Mouse (Mus musculus) embryonic fibroblast, embryonic 13.5 days (primary cell): ENCODE measurements around the gene Kcnh4.
A peak's percentile ranks its signal among the peaks of the same experiment; 100 is the strongest.

Experiments
- CTCF ChIP-seq: IDR thresholded peaks from 2 replicates; pipeline ENCODE4 v1.5.1; 2011; ENCODE audit warnings: mild to moderate bottlenecking, control low read depth, low read length, moderate library complexity, borderline replicate concordance; ENCODE audit not compliant: insufficient read depth
- POLR2A ChIP-seq: IDR thresholded peaks from 2 replicates; pipeline ENCODE4 v1.6.1; 2011; ENCODE audit warnings: low read depth, mild to moderate bottlenecking, control low read depth, low read length, moderate library complexity

DNA sequence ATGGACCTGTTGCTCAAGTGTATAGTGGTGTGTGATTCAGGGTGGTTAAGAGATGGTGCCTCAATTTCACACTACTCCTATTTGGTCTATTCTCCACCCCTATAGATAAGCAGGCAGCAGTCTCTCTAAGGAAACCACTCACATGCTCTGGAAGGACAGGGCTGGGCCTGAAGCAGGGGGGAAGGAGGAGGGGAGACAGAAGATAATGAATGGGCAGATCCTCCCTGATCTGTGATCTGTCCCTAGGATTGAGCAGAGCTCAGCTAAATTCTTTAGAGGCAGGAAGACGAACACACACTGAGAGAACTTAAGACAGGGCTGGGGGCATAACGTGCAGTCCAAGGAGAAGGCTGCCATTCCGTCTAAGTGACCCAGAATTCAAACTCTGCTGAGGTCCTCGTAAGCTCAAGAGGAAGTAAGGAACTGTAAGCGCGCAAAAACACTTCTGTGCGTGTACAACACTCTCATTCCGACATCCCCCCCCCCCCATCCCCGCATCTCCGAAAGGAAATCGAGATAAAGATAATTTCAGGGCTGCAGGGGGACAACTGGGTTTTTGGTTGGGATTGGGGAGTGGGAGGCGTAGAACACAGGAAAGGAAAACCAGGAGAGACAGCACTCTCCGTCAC, 22.5 kb downstream of the Kcnh4 start:
- TF ChIP-seq POLR2A, result 0 out of 2 replicates have a peak, but pooled peaks have one; percentile 4
- TF ChIP-seq CTCF, result no peak
